Mouse (Mus musculus): ENCODE results near the gene 4930564D02Rik.

GRCm38 (mm10) chr3:105090147-105090546 lies 23.5 kb downstream of the 4930564D02Rik start:
- TF ChIP-seq POLR2A (IDR thresholded peaks at IDR 0.05; ENCODE audit: extremely low read depth, insufficient read depth, low read length), result no peak
- TF ChIP-seq CTCF (IDR thresholded peaks at IDR 0.05; ENCODE audit: extremely low read depth, insufficient read depth, low read length), result no peak
